Mouse (Mus musculus) liver, embryonic 14.5 days (tissue): ENCODE measurements around the gene Timm50.

Experiments used
- CTCF ChIP-seq: IDR thresholded peaks from 2 replicates; pipeline ENCODE4 v1.5.1; 2016; ENCODE audit warnings: antibody characterized with exemption, low read depth, control low read depth
- EP300 ChIP-seq: IDR thresholded peaks from 2 replicates; pipeline ENCODE4 v1.6.1; 2016; ENCODE audit warnings: antibody characterized with exemption, low read depth

DNA sequence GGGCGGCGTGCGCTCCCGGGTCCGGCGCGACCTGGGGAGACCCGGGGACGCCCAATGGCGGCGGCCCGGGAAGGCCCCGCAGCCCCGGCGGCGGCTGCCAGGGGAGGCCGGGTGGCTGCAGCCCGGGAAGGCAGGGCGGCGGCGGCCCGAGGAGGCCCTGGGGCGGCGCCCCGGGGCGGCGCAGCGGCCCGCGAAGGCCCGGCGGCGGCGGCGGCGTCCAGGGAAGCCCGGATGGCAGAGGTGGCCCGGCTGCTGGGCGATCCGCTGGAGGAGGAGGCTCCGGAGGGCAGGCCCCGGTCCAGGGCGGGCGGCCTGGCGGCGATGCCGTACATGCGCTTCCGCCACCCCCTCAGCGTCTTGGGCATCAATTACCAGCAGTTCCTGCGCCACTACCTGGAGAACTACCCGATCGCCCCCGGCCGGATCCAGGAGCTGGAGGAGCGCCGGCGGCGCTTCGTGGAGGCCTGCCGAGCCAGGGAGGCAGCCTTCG, 43.8 kb downstream of the Timm50 start:
- TF ChIP-seq EP300 (no peak), CTCF (no peak)
